Mouse (Mus musculus): ENCODE measurements around the gene Fam131b. TPM values are rescaled to one million over a fixed set of nuclear protein-coding genes. Genes with fewer than 3 reads are reported as not detected.

Fam131b gene
- polyA plus RNA-seq, 1 experiment from 2014 or later, result not detected

DNA sequence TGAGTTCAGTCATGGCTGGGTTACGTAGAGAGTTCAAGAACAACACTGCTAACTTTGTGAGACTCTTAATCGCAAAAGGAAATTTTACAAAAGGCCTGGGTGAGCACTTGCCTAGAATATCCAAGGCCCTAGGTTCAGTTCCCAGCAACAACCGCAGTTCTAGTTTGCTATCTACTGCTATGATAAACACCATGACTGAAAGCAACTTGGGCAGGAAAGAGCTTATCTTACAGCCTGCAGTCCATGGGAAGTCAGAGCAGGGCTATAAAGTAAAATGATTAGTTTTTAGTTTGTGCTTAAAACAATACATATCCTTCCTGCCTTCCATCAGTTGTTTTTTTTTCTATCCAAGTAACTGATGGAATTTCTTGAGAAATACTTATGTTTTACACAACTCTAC lies 2.1 kb upstream of the Fam131b start:
- Histone ChIP-seq H3K4me3 (ENCODE audit: inconsistent target) (no peak overlapping the region), H3K27ac (no peak overlapping the region), H3K79me2 (ENCODE audit: inconsistent target) (no peaks in the 10 kb centered on the region), H3K36me3 (ENCODE audit: inconsistent target) (no peaks in the 10 kb centered on the region)
- 97% methylated on average over 3 of the region's 3 CpGs for WGBS (ENCODE audit: missing documents)

DNA sequence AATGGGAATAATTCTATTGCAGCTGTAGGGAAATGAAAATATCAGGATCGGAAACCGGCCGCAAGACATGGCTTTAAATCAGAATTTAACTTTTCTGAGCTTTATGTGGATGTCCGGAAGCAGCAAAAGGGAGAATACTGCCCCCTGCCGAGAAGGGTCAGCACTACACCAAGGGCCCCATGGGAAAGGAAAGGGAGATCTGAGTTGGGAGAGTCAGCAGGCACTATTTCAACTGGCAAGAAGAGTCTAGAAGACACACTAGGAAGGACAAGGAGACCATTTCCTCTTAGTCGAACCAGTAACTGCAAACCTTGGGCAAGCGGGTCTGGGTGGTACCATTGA lies 796 bp upstream of the Fam131b start:
- no peaks in the 10 kb centered on the region for H3K79me2 ChIP-seq (ENCODE audit: inconsistent target)
- WGBS (ENCODE audit: missing documents), result 12% methylated on average over 7 of the region's 7 CpGs

DNA sequence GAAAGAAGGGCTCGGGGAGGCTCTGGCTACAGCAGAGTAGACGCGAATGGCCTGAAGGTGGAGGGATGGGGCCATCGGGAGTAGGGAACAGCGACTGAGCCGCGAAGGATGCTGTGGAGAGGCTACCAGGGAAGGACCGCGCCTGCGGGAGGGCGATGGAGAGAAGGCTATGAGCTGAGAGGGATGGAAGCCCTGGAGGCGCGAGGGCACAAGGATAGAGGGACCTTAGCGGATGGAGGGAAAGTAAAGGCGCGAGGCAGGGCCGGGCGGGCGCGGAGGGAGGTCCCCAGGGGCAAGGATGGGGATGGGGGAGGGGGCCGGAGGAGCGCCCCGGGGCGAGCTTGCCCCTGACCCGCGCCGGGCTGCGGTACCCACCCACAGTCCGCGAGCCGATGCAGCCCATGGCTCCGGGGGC lies 369 bp downstream of the Fam131b start:
- Histone ChIP-seq H3K79me2 (ENCODE audit: inconsistent target) (no peaks in the 10 kb centered on the region), H3K27ac (no peak overlapping the region), H3K4me3 (ENCODE audit: inconsistent target) (no peak overlapping the region), H3K36me3 (ENCODE audit: inconsistent target) (no peaks in the 10 kb centered on the region)
- 3% methylated on average over 32 of the region's 32 CpGs for WGBS (ENCODE audit: missing documents)

More for the DNA sequence above, 796 bp upstream of the Fam131b start:
- H3K27ac ChIP-seq, result no peak overlapping the region
- H3K4me3 ChIP-seq (ENCODE audit: inconsistent target), result peak overlapping the region; percentile 7; the same call in 1 of the 2 replicates
- H3K36me3 ChIP-seq (ENCODE audit: inconsistent target), result no peaks in the 10 kb centered on the region

DNA sequence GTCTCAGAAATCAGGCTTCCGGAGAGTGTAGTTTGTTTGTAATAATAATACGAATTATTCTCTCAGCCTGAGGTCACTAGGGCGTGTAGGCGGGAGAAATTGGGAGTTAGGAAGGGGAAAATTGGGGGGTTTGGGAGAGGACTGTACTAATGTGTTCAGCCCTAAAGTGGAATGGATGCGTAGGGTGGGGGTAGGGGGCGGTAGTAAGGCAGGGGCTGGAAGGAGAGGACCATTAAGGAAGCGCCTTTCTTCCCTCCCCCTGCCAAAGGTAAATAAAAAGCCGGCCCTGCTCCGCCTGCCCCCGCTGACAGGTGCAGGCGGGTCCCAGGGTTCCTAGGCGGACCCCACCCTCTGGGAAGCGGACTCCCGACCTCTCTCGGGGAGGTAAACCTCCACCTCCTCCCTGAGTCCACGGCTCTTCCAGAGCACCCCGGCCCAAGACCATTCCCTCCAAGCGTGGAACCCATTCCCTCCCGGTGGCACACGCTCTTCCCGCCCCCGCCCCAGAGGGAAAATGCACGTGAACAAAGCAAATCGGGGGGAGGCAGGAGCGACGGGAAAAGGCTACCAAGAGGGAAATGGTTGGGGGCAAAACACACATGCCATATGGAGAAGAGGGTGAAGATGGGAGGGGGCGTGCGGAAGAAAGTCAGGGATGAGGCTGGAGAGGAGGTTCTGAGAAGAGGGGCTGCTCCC lies 924 bp downstream of the Fam131b start:
- Histone ChIP-seq H3K79me2 (ENCODE audit: inconsistent target) (no peaks in the 10 kb centered on the region), H3K4me3 (ENCODE audit: inconsistent target) (no peak overlapping the region), H3K36me3 (ENCODE audit: inconsistent target) (no peaks in the 10 kb centered on the region), H3K27ac (no peak overlapping the region)
- 15% methylated on average over 27 of the region's 28 CpGs for WGBS (ENCODE audit: missing documents)

DNA sequence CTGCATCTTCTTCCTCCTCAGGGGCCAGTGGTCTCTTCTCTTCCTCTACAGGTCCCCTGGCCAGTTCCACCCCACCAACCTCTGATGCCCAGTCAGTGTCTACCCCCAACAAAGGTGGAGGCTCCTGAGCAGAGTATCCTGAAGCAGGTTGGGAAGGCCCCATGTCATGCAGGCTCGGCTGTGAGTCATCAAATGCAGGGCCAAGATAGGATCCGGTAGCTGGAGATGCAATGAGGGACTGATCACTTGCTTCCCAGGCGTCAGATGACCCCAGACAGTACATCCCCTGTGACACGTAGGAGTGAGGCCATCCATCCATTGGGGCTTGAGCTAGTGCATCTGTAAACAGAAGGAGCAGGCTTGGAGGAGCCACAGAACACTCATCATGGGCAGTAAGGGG lies 6.2 kb downstream of the Fam131b start:
- H3K4me3 ChIP-seq (ENCODE audit: inconsistent target), result no peak overlapping the region
- 99% methylated on average over 4 of the region's 4 CpGs for WGBS (ENCODE audit: missing documents)

DNA sequence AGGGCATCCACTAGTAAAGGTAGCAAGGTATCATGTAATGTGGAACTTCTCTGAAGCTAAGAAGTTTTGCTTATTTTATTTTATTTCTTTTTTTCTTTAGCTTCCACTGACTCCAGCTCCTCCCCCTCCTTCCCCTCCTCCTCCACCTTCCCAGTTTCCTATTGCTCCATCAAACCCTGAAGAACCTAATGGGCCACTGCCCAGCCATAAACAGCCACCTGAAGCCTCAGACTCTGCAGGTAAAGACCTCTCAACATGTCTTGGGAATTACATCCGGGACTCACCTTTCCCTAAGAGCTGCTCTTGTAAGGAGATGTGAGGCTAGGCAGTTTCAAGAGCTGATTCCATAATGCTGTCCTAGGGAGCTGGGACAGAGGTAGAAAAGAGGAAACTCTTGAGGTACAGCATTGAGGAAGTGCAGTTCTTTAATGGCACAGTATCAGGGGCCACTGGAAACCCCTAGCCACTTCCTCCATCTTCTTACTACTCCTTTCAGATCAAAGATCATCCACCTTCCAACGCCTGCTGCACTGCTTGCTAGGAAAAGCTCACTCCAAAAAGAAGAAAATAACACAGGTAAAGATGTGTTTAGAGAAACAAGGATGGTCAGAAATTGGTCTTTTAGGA lies 13.9 kb downstream of the Fam131b start:
- Histone ChIP-seq H3K79me2 (ENCODE audit: inconsistent target) (no peaks in the 10 kb centered on the region), H3K27ac (no peak overlapping the region), H3K36me3 (ENCODE audit: inconsistent target) (no peaks in the 10 kb centered on the region), H3K4me3 (ENCODE audit: inconsistent target) (no peak overlapping the region)
- WGBS (ENCODE audit: missing documents), result 43% methylated on average over 2 of the region's 2 CpGs

More for the DNA sequence above, 6.2 kb downstream of the Fam131b start:
- Histone ChIP-seq H3K27ac (no peak overlapping the region), H3K36me3 (ENCODE audit: inconsistent target) (no peaks in the 10 kb centered on the region), H3K79me2 (ENCODE audit: inconsistent target) (no peaks in the 10 kb centered on the region)

DNA sequence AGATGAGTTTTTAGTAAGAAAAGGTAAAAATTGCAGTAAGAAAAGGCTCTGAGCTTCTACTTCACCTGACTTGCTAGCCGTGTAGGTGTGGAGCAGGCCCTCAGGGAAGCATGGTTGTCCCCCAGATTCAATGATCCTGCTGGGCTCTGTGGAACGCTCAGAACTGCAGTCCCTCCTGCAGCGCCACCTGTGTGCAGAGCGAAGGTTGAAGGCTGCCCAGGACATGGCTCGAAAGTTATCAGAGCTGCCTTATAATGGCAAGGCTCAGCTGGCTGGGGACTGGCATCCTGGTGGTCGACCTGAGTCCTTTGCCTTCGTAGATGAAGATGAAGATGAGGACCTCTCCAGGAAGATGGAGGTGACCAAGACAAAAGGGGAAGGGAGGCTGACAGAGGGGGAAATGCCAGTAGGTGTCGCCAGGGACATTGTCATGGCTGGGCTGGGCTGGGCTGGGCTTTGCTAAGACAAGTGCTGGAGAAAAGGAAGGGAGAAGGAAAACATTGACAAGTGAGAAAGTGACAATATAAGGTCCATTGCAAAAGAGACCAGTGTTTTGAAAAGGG lies 14.5 kb downstream of the Fam131b start:
- Histone ChIP-seq H3K27ac (no peak overlapping the region), H3K36me3 (ENCODE audit: inconsistent target) (no peaks in the 10 kb centered on the region), H3K4me3 (ENCODE audit: inconsistent target) (no peak overlapping the region), H3K79me2 (ENCODE audit: inconsistent target) (no peaks in the 10 kb centered on the region)
- 68% methylated on average over 8 of the region's 8 CpGs for WGBS (ENCODE audit: missing documents)

DNA sequence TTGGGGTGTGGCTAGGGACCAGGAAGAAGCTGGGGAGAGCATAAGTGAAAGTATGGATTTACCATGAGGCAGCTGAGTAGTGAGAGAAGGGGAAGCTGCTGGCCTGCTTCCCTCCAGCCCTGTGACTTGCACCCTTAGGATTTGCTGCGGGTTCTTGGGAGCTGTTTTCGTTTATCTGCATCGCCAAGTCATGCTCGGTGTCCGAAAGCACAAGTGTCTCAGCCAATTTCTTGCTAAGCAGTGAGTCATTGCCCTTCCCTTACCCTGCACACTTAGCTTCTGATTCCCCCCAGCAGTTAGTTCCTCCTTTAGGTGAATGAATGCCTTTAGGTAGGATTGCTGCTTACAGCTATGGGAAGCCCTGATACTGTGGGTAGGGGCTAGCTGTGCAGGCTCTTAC lies 25.1 kb downstream of the Fam131b start:
- Histone ChIP-seq H3K4me3 (ENCODE audit: inconsistent target) (peak overlapping the region; percentile 5; the same call in 1 of the 2 replicates), H3K79me2 (ENCODE audit: inconsistent target) (no peaks in the 10 kb centered on the region), H3K27ac (peak overlapping the region; percentile 59), H3K36me3 (ENCODE audit: inconsistent target) (no peaks in the 10 kb centered on the region)
- 0% methylated on average over 5 of the region's 5 CpGs for WGBS (ENCODE audit: missing documents)

DNA sequence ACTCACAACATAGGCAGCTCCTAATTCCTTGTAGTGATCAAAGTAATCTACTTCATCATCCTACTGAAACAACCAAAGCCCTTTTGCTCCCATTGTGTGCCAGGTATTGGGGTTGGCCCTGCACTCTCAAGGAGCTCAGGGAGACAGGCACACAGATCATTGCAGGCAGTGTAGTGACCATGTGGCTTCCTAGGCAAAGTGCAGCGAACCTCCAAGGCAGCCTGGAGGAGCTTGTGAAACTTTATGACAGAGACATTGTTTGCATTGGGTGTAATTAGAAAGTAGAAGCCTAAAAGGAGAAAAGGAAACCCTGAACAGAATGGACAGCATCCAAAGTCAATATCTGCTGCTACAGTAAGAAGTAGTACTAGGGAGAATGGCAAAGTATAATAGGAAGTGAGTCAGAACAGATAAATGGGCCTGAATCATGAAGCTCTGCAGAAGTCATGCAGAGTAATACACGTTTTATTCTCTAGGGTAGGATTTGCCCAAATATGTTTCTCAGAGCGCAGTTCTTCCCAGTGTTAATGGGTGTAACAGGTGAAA lies 28.8 kb downstream of the Fam131b start:
- WGBS (ENCODE audit: missing documents), result 71% methylated on average over 3 of the region's 3 CpGs
- H3K36me3 ChIP-seq (ENCODE audit: inconsistent target), result no peaks in the 10 kb centered on the region
- H3K27ac ChIP-seq, result no peak overlapping the region
- H3K4me3 ChIP-seq (ENCODE audit: inconsistent target), result no peak overlapping the region
- H3K79me2 ChIP-seq (ENCODE audit: inconsistent target), result no peaks in the 10 kb centered on the region

DNA sequence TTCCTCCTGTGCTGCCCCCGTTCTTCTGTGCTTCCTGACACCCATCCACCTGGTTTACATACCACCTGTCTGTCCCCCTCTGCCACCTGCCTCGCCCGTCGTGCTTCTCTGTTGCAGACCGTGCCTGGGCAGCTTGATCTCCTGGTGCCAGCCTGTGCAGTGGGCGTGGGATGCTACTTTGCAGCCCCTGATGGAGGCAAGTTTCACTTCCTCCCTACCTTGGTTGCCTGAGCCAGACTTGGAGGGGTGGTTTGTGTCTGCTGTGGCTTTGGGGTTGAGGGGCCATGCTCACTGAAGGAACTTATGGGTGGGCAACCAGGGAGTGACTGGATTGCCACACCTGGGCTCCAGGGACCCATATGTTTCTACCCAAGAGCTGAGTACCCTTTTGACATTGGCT lies 31.1 kb downstream of the Fam131b start:
- Histone ChIP-seq H3K4me3 (ENCODE audit: inconsistent target) (no peak overlapping the region), H3K36me3 (ENCODE audit: inconsistent target) (no peaks in the 10 kb centered on the region), H3K79me2 (ENCODE audit: inconsistent target) (no peaks in the 10 kb centered on the region), H3K27ac (no peak overlapping the region)
- WGBS (ENCODE audit: missing documents), result 29% methylated on average over 6 of the region's 6 CpGs

DNA sequence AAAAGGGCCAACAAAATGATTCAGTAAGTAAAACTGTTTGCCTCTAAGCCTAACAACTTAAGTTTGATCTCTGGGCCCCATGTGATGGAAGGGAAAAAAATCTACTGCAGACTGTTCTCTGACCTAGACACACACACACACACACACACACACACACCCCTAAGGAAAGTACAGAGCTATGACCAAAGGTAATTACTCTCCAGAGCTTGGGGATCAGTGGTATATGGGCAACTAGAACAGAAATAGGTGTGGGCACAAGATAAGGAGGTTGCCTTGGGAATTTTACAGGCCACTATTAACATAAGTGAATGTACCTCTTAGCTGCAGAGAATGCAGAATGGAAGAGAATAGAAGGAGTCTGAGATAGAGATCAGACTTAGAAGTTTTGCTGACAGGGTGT lies 36.9 kb downstream of the Fam131b start:
- H3K27ac ChIP-seq, result no peak overlapping the region
- no peaks in the 10 kb centered on the region for H3K36me3 ChIP-seq (ENCODE audit: inconsistent target)
- no peaks in the 10 kb centered on the region for H3K79me2 ChIP-seq (ENCODE audit: inconsistent target)
- H3K4me3 ChIP-seq (ENCODE audit: inconsistent target), result no peak overlapping the region

DNA sequence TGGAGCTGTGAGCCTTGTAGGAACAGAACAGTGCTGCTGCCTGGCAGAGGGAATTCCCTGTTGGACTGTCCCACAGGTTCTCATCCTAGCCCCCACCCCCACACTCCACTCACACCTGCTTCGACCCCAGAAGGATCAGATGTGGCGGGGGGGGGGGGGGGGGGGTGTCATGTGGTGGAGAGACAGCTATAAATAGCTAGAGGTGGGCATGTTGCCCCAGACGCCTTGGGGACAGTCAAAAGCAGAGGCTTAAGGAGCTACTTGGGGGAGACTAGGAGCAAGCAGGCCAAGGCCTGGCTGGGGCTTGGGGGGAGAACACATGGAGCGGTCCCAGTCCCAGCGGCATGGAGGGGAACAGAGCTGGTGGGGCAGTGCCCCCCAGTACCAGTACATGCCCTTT lies 38.0 kb downstream of the Fam131b start, which contains the start of gene Clcn1:
Clcn1 (plus strand) TSS at position 238 of the 400 bp plus-strand sequence.
- WGBS (ENCODE audit: missing documents), result 87% methylated on average over 3 of the region's 5 CpGs
- Histone ChIP-seq H3K79me2 (ENCODE audit: inconsistent target) (no peaks in the 10 kb centered on the region), H3K27ac (no peak within 1 kb of the TSS), H3K36me3 (ENCODE audit: inconsistent target) (0 out of 2 replicates have a peak, but pooled peaks cover 9% of the 10 kb centered on the region), H3K4me3 (ENCODE audit: inconsistent target) (no peak within 1 kb of the TSS)

DNA sequence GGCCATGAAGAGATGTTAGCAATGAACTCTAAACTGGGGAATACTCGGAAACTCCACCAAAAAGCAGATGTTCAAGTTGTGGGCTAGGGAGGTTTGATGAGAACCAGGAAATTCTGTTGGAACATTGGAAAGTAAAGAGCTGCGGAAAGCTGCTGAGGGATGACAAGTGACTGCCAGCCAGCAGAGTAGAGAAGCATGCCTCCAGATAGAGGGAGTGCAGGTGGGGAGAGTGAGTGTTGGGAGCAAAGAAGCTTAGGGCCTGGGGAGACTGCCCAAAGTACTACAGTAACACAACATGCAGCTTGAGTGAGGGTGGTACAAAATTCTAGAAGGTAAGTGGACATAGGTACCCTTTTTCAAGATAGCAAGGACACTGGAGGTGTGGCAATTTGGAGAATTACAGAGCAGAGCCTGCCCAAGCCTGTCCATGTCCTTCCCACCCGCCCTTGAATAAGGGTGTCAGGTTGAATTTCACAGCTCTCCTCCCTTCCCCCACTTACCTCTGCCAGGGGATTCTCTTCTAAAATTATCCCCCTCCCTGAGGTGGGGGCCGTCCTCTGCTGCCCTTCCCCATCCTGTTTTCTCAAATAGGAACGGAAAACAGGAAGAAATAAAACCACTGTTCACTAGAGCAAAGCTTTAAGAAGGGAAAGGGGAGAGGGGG lies 41.4 kb downstream of the Fam131b start:
- no peak overlapping the region for H3K27ac ChIP-seq
- H3K79me2 ChIP-seq (ENCODE audit: inconsistent target), result no peaks in the 10 kb centered on the region
- no peak overlapping the region for H3K4me3 ChIP-seq (ENCODE audit: inconsistent target)
- peaks cover 42% of the 10 kb centered on the region for H3K36me3 ChIP-seq (ENCODE audit: inconsistent target)
- WGBS (ENCODE audit: missing documents), result 49% methylated on average over 5 of the region's 5 CpGs

DNA sequence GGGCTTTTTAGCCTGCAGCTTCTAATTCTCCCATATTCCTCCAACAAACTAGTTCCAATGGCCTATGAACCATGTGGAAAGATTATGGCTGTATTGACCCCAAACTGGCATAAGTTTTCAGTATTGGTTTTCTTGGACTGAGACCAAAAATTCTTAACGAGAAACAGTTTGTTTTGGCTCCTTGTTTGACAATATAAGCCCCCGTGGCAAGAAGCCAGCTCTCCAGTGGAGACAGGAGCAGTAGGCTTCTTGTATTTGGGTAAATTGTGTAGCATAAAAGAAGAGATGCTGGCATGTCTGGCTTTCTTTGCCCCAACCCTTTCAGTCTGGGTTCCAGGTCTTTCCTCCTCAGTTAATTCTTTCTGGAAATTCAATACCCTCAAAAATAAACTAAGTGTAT lies 48.3 kb downstream of the Fam131b start:
- Histone ChIP-seq H3K79me2 (ENCODE audit: inconsistent target) (no peaks in the 10 kb centered on the region), H3K36me3 (ENCODE audit: inconsistent target) (peaks cover 94% of the 10 kb centered on the region), H3K4me3 (ENCODE audit: inconsistent target) (no peak overlapping the region), H3K27ac (no peak overlapping the region)
- WGBS (ENCODE audit: missing documents), result 80% methylated on average over 1 of the region's 2 CpGs

DNA sequence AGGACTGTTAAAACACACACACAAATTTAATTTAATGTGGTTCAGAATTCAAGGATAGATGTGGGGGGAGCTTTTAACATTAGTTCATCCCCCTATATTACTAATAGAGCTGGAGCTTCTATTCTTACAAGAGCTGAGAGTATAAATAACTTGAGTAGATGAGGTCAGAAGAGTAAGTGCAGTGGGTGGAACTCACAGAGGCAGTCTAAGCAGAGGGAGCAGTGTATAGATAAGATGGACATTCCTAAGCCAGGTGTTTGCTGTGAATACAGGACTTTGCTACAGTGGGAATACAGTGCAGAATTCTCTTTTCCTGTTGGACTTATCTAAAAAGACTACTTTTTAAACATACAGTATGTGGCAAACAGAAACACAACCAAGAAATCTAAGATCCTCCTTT lies 53.6 kb downstream of the Fam131b start:
- H3K4me3 ChIP-seq (ENCODE audit: inconsistent target), result no peak overlapping the region
- no peak overlapping the region for H3K27ac ChIP-seq
- peaks cover 20% of the 10 kb centered on the region for H3K79me2 ChIP-seq (ENCODE audit: inconsistent target)
- peaks cover 82% of the 10 kb centered on the region for H3K36me3 ChIP-seq (ENCODE audit: inconsistent target)
